Mouse (Mus musculus): ENCODE measurements around the gene Cdh4.

DNA sequence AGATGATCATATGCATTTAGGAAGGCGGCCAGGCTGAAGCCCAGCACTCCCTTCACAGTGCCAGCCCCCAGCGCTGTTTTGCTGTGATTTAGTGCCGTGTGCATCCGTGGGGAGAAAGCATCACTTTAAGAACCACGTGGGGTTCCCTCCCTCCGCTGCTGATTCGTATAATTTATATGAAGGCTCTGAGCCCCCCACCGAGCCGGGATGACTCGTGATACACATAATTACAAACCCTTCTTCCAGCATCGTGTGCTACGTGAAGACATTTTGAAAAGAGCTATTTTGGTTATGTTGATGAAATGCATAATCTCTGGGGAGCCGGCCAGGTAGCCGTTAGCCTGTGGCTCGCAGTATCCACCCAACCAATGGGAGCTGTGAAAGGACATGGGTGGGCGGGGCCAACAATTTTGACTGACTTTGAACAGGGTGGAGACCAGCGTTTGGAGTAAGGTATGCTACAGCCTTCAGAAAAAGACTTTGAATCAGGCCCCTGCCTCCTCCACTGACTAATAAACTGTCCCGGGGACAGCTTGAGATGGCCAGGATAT lies 382.6 kb downstream of the Cdh4 start:
- TF ChIP-seq CHD2 (IDR thresholded peaks at IDR 0.05; ENCODE audit: low read depth, low read length) (no peak), ZNF384 (IDR thresholded peaks at IDR 0.05; ENCODE audit: low read depth, low read length) (no peak), HCFC1 (IDR thresholded peaks at IDR 0.05; ENCODE audit: borderline replicate concordance, insufficient read depth, low read length) (no peak), ZC3H11A (IDR thresholded peaks at IDR 0.05; ENCODE audit: borderline replicate concordance, low read depth, low read length) (no peak)
